Mouse (Mus musculus) adrenal gland, adult 2 months (tissue): ENCODE measurements around the gene P4ha3. TPM values are rescaled to one million over a fixed set of nuclear protein-coding genes. Genes with fewer than 3 reads are reported as not detected.
A peak's percentile ranks its signal among the peaks of the same experiment; 100 is the strongest.
"Not testable (repeated sequence)": the region's sequence is repeated elsewhere in the genome, so short reads cannot be mapped to it uniquely, and the experiment has no call there.

ENCODE experiments used
- DNase-seq: peaks from one replicate; pipeline ENCODE4 v3.0.0; 2021
- long read RNA-seq: library from polyadenylated mRNA; stranded (forward); transcript quantifications from one replicate; pipeline ENCODE4 v2.0.0, GENCODE M21; 2021
- polyA plus RNA-seq: library from polyadenylated mRNA; depleted of rRNA; stranded (reverse); fragments of >200 nt; gene quantifications from 2 replicates; pipeline ENCODE4 v1.2.3, GENCODE M21; 2012; rRNA removed
- total RNA-seq, 2 experiments: library from RNA; stranded (reverse); gene quantifications; 2 replicates each; pipeline ENCODE4 v1.2.3; 2021

Gene P4ha3
- total RNA-seq: under 1 TPM; 0.23 to 0.79 TPM
- 0.26 and 0.52 TPM in 2 replicates for polyA plus RNA-seq
- long read RNA-seq: 0 reads

GRCm38 (mm10) chr7:100285383-100285782 is at the start of gene P4ha3:
Gene P4ha3 (plus strand): TSS chr7:100285520.
- no peak for DNase-seq

DNA sequence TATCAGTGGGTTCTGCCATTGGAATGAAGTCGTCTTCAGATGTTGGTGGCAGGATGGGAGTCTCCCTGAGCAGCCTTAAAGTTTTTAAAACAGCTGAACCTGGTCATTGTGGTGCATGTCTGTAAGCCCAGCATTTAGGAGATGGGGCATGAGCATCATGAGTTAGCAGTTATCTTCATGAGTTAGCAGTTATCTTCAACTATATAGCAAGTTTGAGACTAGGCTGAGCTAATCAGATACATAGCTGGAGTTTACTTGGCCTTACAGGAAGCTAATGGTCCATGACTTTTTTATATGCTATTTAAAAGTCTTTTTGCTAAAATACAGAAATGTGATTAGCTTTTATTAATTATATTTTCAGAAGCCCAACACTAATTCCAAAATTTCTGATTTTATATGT is 47.0 kb upstream of the P4ha3 start:
- DNase-seq: no peak

GRCm38 (mm10) chr7:100240601-100241000 is 44.7 kb upstream of the P4ha3 start:
- DNase-seq: no peak

DNA sequence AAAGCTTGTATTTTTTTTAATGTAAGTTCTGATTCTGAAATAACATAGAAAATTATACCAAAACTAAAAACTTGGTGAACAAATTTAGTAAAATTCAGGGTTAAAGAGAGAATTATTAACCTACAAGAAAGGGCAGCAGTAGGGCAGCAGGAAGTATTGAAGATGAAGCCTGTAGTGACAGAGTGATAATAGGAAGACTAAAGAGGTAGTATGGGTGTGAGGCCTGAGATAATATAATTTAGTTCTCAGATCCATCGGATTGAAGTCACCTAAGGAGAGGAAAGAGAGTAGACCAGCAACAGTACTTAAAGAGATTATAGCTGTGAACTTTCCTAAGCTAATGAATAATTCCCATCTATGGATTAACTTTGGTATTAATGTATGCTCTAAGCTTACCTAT is 42.3 kb upstream of the P4ha3 start:
- no peak for DNase-seq

- DNase-seq: no peak
Measured at GRCm38 (mm10) chr7:100244225-100244624, 41.1 kb upstream of the P4ha3 start.

DNA sequence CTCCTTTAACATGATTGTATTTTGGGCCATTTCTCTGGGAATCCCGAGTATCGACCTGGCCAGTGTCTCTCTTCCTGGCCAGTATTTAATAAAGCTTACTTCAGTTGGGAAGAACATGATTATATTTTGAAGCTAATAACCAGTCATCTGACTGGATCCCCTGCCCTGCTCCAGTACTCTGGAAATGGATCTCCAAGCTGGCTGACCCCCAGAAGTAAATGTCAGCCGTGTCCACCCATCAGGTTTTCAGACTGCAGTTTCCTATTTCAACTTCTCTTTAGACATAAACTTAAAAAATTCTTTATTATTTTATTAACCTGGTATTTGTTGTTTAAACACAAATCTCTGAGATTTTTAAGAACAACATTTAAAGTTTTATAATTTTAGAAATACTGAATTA is 40.1 kb upstream of the P4ha3 start:
- no peak for DNase-seq

DNA sequence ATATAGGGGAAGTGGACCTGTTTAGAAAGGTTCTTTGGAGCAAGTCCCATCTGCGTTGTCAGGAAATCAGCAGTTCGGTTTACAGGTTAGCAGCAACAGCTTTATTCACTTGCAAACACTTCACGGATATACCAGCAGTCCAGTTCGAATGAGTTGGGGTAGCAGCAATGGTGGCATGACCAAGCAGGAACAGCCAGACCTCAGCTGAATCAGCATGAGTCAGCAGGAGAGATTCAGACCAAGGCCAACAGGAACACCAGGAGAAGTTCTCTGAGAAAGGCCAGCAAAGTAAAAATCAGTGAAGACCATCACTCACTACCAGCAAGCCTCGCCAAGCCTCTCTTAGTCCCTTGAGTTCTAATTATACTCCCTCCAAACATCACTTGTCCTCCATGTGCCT is 34.7 kb upstream of the P4ha3 start:
- DNase-seq: peak; percentile 25

- peak; percentile 52 for DNase-seq
Measured at GRCm38 (mm10) chr7:100262350-100262749, 23.0 kb upstream of the P4ha3 start.

- DNase-seq: not testable (repeated sequence)
Measured at GRCm38 (mm10) chr7:100264934-100265333, 20.4 kb upstream of the P4ha3 start.

GRCm38 (mm10) chr7:100272369-100272768 is 13.0 kb upstream of the P4ha3 start:
- DNase-seq: no peak

DNA sequence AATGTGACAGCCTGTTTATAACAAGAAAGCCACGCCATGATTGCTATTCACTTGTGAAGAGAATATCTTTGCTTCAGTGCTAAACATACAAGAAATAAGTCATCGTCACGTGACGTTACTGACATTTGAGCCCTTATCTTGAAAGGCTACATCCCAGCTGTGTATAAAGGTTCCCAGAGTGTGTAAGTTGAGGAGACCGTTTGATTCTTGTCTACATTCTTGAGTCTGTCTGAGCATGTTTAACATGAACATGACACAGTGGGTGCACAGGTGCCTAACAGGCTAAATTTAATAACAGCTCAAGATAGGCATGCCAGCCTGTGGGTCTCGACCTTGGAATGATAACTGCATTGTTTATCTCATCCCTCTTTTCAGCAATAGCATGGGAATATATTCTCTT is 10.8 kb upstream of the P4ha3 start:
- DNase-seq: no peak

- DNase-seq: no peak
Measured at GRCm38 (mm10) chr7:100276397-100276796, 8.9 kb upstream of the P4ha3 start.

- peak; percentile 54 for DNase-seq
Measured at GRCm38 (mm10) chr7:100279803-100280202, 5.5 kb upstream of the P4ha3 start.

GRCm38 (mm10) chr7:100281596-100281995 is 3.7 kb upstream of the P4ha3 start:
- DNase-seq: no peak

- no peak for DNase-seq
Measured at GRCm38 (mm10) chr7:100283298-100283697, 2.0 kb upstream of the P4ha3 start.

- DNase-seq: peak; percentile 75
Measured at GRCm38 (mm10) chr7:100287748-100288578, 2.6 kb downstream of the P4ha3 start.

- no peak for DNase-seq
Measured at GRCm38 (mm10) chr7:100288622-100289021, 3.3 kb downstream of the P4ha3 start.

DNA sequence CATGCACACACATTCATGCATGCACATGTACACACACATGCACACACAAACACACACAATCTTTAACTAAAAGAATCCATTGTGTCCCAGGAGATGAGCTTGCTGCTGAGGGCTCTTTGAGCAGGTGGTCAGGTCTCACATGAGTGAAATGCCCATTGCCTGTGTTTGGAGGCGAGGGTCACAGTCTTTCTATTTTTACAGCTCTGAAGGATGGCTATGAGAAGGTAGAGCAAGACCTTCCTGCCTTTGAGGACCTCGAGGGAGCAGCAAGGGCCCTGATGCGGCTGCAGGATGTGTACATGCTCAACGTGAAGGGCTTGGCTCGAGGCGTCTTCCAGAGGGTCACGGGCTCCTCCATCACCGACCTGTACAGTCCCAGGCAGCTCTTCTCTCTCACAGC is 8.2 kb downstream of the P4ha3 start:
- no peak for DNase-seq

- no peak for DNase-seq
Measured at GRCm38 (mm10) chr7:100295745-100296144, 10.4 kb downstream of the P4ha3 start.

DNA sequence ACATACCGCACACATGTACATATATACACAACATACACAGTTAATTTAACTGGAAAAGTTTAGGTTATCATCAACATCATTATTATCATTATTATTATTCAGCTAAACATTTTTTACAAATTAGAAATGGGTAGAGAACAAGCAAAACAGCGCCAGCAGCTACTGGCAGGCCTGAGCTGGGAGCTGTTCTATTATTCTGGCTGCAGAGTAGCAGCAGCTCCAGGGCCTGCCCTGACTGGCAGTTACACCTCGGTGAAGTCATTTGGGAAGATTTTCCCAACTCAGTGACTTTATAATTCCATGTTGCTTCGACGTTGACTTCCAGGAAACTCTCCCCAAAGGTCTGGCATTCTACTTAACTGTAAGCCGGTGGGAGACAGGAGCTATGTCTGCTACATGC is 11.4 kb downstream of the P4ha3 start:
- DNase-seq: no peak

DNA sequence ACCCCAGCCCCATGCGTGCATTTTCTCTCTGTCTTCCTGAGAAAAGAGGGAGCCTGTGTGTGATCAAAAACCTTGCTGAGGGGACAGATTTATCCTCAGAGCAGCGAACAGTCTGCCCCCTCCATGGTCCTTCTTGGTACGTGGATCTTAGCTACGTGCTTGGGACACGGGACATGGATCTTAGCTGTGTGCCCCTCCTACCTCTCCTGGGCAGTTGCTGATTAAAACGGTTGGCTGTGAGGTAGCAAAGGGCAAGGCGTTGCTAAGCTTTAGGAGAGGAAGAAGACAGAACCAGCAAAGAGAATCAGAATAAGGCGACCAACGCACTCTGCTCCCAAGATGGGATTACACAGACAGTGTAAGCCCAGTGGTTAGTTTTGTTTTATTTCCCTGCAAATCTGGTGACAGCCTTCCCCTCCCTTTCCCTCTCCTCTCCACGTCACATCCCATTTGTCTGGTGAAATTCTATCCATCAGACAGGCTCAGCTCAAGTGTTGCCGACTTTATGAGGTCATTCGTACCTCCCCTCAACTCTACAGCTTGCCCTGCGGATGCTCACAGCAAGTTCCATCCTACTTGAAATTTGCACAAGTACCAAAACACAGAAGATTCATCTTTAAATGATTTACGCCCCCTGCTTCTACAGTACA is 13.7 kb downstream of the P4ha3 start:
- no peak for DNase-seq

- DNase-seq: no peak
Measured at GRCm38 (mm10) chr7:100301390-100301789, 16.1 kb downstream of the P4ha3 start.

DNA sequence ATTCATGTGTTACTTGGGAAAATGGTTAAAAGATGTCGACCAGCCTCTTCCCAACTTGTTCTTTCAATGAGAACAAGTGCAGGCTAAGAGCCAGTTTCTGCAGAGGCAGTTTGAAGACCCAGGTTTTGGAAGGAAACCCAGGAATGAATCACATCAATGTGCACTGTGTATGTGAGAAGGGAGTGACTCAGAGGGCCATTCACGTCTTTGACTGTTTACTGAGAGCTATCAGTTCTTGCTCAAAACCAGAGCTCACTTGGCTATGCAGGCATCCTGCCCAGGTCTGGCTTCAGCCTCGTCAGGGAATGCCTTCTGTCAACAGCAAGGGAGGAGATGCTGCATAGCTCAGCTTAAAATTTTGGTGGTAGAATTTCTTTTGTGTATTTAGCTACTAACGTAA is 17.0 kb downstream of the P4ha3 start:
- DNase-seq: peak; percentile 63

DNA sequence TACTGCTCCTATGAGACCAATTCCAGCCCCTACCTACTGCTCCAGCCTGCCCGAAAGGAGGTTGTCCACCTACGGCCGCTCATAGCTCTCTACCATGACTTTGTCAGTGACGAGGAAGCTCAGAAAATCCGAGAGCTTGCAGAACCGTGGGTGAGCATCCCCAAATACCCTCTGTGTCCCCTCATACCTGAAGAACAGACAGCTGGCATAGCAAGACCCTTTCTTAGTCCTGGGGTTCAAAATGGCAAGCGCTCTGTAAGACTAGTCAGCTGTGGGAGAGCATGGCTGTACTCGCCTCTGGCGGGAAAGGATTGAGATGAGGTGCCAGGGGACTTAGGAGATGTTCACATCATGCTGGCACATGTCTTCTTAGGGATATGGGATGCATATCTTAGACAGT is 20.6 kb downstream of the P4ha3 start:
- no peak for DNase-seq
